Mouse (Mus musculus): ENCODE data around the gene Cacna1c.

Gene Cacna1c

DNA sequence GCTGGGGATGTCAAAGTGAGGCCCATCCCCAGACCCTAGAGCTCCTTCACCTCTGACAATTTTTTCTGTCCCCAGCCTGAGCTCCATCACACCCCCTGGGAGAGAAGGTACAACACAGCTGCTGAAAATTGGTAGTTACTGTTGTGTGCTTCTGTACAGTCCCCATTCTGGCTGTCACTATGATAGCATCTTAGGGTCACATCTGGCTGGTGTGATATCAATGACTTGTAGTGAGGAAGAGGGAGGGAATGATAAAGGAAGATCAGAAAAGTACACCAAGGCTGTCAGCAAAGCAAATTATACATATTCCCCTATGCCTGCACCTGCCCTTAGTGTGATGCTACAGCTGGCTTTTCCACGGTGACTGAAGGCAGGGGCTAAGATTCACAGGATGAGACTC is 446.9 kb downstream of the Cacna1c start:
- CTCF ChIA-PET, result no interaction called here

DNA sequence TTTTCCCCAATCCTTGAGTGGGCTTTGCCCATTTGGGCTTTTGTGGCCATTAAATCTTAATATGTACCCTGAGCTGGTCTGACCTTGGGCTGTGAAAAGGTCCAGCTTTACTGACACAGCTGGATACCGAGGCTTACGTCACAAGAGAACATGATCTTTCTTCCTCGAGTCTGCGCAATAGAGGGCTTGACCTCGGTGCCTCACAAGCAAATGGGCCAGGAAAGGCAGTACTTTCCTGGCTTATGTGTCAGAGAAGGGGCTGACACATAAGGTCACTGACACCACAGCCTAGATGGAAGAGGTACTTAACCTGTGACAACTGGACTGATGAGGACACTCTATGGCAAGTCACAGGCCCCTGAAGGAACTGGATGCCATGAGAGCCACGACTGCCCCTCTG is 453.5 kb downstream of the Cacna1c start:
- CTCF ChIA-PET, result no interaction called here

- CTCF ChIA-PET, result no interaction called here
These were observed 454.4 kb downstream of the Cacna1c start for GRCm38 (mm10) chr6:118741841-118742240.

DNA sequence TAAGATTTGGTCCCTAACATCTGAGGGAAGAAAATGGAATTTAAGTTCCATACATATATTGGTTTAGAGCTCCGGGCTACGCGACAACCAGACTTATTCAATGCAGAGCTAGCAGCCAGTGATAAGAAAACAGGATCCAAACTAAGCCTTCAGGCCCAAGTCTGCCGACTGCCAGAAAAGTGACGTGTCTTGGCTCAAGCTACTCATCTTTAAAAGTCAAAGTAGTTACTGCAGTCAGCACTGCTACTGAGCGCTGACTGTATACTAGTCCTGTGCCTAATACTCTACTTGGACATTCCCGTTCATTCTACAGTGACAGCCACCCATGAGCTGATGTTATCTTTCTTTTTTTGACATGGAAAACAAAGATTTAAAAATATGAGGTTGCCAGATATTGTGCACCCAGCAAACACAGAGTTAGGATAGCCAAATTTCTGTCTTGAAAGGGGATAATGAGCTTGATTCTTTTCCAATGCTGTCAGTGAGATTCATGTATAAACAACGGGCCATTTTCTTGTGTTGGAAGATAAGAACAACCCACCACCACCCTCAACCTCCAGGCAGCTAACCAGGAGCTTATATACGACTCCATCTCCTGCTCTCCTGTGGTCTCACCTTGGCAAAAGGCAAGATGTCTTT is 456.1 kb downstream of the Cacna1c start:
- CTCF ChIA-PET, result no interaction called here

DNA sequence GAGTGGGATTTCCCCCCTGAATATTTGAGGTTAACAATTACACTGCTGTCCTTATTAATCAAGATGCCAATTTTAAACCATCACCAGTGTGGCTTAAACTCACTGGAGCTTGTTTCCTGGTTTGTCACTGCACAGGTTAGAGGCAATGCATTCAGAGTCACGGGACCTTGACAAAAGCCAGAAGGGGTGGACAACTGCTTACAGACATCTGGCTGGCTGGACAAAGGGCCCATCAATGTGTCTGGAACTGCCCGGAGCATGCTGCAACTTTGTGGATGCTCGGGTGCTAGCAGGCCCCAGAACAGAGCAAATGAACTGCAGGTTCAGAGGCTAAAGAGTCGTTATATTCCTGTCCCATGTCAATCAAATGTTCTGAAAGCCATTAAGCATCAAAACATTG is 456.9 kb downstream of the Cacna1c start:
- CTCF ChIA-PET, result no interaction called here

DNA sequence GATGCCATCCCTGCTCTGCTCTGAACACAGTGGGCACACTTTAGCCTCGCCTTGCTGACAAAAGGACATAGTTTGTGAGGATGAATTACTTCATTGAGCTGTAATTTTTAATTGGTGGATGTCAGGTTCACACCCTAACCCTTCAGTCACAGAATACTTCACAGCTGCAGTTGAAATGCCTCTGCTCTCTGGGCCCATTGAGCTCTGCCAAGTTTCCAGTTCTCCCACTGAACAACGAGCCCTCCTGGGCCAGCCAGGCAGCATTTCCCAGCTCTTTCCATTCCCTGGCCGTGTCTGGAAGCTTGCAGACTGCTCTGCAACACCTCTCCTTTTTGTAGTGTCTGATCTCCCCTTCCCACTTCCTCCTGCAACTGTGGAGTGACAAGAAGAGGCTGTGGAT is 457.6 kb downstream of the Cacna1c start:
- CTCF ChIA-PET, result no interaction called here

DNA sequence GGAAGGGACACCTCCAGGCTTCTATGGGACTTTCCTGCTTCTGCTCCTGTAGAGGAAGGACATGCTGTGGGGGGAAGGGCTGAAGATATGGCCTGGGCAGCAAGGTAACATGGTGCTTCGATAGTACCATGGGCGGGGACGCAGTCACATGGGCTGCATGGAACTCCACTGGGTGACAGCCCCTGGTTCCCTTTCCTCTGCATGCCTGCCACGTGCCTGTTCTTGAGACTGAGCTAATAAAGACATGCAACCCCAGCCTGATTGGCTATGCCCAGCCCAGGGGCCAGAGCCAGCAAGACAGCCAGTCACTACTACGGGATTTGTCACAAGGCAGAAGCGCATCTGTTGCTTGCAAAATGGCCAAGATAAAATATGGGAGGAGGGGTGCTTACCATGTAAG is 459.1 kb downstream of the Cacna1c start:
- CTCF ChIA-PET, result no interaction called here

- CTCF ChIA-PET, result no interaction called here
These were observed 459.7 kb downstream of the Cacna1c start for GRCm38 (mm10) chr6:118736491-118736890.

DNA sequence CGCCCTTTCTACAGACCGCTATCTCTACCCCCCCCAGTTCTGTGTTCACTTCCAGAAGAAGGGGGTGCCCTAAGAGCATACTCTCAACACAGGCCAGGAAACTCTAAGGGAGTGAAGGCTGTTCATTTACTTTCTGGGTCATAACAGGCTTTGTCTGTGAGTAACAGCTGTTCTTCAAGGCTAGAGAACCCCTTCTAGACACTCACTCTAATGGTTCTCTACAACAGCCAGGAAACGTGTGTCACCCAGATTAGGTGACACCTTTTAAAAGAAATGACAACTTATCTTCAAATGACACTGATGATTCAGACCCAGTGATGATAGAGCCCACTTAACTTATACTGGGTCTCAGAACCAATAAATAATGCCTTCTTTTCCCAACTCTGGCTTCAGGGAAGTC is 461.1 kb downstream of the Cacna1c start:
- CTCF ChIA-PET, result no interaction called here

- CTCF ChIA-PET, result no interaction called here
These were observed 464.3 kb downstream of the Cacna1c start for GRCm38 (mm10) chr6:118731937-118732336.

DNA sequence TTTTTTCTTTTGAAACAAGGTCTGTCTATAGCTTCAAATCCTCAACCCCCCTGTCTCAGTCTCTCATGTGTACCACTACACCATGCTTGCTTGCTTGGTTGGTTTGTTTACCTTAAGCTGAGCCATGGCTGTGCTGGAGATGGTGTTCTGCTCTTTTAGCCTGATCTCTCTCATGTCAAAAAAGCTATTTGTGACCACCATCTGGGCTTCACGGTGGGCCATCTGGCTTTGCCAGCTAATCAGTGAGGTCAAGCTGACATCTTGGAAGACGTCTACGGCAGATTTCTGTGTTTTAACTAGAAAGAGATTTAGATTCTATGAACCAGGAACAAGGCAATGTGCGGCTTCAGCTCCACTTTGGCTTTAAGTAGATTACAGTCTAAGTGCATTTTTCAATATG is 471.3 kb downstream of the Cacna1c start:
- CTCF ChIA-PET, result no interaction called here

DNA sequence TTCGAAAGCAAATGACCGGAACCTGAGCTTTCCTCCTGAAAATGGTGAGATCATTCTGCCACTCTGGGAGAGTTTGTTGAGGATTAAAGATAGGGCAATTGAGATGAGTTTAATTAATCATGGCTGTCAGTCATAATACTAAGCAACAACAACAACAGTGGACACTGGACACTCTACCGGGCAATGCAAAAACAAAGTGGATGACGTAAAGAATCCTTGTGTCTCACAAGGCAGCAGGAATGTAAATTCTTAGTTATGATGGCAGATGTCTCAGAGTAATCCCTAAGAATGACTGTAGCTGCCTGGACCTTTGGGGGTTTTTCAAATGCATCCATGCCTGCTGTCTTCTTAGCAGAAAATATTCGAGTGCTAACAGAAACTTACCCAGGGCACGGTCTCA is 471.8 kb downstream of the Cacna1c start:
- CTCF ChIA-PET, result no interaction called here

GRCm38 (mm10) chr6:118722336-118722735 is 473.9 kb downstream of the Cacna1c start:
- CTCF ChIA-PET, result no interaction called here

DNA sequence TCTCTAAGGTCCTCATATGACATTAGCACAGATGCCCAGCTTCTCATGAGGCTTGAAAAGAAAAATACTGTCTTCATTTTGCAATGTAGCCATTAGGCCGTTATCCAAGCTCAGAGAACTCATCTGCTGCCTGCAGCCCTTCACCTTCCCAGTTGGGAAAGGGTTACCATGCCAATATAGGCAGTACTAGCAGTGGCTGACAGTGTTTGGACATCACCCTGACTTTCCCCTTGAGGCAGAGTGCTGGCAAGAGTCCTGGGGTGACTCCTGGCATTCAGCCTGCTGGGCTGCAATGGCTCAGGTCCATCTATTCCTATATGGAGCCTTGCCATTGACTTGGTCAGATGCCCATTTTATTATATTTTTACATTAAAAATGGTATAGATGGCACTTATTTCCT is 476.7 kb downstream of the Cacna1c start:
- CTCF ChIA-PET, result no interaction called here

DNA sequence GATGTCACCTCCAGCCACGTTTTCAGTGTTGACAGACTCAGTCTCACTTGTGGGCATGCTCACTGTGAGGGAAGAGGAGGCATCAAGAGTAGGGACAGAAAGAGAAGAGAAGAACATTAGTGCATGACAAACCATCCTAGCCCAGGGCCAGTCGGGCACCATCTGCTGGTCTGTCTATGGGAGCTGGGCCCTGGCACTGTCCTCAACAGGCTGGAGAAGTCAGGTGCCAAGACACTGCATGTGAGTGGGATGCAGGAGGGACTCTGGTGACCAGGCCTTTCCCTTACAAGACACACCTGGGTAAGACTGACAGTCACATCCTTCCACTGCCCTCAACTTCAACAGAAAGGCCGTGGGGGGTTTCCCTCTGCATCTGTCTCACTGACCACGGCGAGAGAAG is 482.9 kb downstream of the Cacna1c start:
- CTCF ChIA-PET, result no interaction called here

DNA sequence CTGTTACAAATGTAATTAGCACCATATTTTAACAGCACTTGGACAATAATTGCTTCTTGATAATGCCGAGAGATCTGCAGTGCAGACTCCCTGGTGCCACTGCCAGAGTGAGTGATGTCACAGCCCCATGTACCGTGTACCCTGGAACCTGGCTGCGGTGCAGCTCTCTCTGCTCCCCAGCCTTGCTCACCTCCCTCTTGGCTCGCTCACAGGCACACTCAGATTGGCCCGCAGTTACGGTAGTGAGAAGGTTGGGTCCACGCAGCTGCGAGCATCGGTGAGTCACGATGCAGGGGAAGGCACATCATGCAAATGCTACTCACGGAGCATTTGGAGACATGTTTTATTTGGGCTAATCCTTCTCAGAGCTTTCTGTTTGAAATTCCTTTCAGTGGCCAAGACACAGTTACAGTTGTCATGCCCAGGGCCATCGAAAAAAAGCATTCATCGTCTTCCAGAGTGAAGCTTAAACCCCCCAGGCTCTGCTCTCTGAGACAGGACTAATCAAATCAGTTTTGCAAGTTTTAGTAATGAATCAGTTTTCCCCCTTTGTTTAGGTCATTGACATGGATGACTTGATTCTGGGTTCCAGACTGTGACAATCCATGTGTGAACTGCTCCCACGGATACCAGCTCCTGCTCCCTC is 484.4 kb downstream of the Cacna1c start:
- CTCF ChIA-PET, result no interaction called here

DNA sequence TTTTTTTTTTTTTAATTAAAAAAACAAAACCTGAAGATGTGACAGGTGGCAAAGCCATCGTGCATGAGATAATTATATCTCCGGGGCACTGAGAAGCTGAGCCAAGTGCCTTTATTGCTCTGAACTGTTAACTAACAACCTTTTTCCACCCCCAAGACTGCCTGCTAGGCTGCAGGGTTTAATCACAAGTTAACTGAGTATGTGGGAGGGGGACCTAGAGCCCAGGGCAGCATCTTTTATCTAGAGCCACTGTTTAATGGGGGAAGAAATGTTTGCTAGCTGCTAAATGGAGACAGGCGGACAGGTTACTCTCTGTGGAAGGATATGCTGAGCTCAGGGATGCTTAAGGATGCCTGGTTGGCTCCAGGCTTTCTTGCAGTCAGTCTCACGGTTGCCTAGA is 489.2 kb downstream of the Cacna1c start:
- CTCF ChIA-PET, result no interaction called here

DNA sequence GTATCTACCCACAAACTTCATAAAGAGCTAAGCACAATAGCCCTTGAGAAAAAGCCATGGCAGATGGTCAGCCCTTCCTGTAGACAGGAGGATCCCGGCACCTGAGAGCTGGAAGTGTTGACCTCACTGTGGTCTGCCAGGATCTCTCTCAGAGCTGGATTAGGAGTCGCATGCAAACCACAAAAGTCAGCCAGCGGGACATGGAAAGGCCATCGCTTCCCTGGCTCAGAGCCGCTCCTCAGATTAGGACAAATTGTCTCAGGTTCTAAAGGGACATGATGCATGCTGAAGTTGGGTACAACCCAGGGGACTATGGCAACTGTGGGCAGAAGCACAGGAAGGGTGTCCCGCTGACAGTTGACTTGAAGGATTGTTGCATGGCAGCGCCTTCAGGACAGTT is 490.4 kb downstream of the Cacna1c start:
- CTCF ChIA-PET, result no interaction called here

GRCm38 (mm10) chr6:118694626-118695025 is 501.6 kb downstream of the Cacna1c start:
- CTCF ChIA-PET, result no interaction called here

GRCm38 (mm10) chr6:118689447-118689846 is 506.8 kb downstream of the Cacna1c start:
- CTCF ChIA-PET, result no interaction called here

DNA sequence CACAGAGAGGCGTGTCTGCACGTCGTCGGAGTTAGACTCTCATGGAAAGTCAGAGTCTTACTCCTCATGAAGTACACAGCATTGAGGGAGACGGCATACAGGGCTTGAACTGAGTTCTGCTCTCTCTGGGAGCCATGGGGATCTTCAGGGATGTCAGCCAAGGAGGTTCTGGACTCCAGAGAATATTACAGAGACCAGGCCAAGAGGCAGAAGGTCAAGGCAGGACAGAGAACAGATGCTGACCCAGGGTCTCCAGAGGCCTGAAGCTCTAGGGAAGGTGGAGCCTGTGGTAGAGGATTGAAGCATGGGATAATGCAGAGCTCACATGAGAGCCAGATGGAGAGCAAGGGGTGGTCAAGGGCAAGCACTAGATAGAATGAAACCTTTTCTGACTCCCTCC is 507.4 kb downstream of the Cacna1c start:
- CTCF ChIA-PET, result no interaction called here

GRCm38 (mm10) chr6:118680814-118681213 is 515.4 kb downstream of the Cacna1c start:
- CTCF ChIA-PET, result no interaction called here

DNA sequence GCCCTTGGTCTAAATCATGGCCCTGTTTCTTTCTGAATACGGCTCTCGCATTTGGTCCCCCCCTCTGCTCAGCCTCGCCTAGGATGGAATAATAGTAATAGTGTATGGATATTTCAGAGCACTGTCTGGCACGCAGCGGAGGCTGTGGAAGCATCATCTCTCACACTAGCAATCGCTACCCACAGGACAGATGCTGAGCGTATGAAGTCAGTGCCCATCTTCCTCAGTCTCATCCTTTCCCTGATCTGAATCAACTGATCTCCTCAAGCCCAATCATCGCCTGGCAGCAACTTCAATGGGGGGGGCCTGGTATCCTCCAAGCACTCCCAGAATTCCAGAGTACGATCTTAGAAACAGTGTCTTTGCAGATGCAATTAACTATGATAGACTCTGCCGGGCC is 518.2 kb downstream of the Cacna1c start:
- CTCF ChIA-PET, result no interaction called here

DNA sequence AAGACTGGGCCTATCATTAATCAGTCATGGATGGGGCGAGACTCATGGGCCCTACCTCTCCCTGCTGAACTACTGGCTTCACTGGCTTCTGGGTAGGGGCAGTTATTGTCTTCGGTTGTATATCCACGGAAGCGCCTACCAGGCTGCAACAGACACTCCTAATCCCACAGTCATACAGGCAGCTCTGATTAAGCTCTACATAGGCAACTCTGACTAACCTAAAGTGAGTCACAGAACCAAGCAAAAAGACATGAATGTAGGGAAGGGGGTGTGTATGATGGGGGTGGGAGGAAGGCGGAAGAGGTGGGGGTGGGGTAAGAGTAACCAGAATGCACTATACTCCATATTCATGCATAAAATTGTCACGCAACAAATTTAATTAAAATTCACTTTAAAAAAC is 518.9 kb downstream of the Cacna1c start:
- CTCF ChIA-PET, result no interaction called here
